Mouse (Mus musculus) heart, adult 2 months (tissue): Measurements from ENCODE around the gene Ttll6.

Experiments
- CTCF ChIP-seq: fragments of 200-600 bp; IDR thresholded peaks from 2 replicates; pipeline ENCODE4 v1.8.1; 2022; ENCODE audit warnings: antibody characterized with exemption, mild to moderate bottlenecking, moderate library complexity
- EP300 ChIP-seq: fragments of 200-500 bp; IDR thresholded peaks from 2 replicates; pipeline ENCODE4 v1.6.1; 2011; ENCODE audit warnings: low read depth, low read length, control low read depth; ENCODE audit not compliant: insufficient read depth
- POLR2A ChIP-seq: fragments of 200-500 bp; IDR thresholded peaks from 2 replicates; pipeline ENCODE4 v1.6.1; 2011; ENCODE audit warnings: mild to moderate bottlenecking, low read depth, low read length, control low read depth; ENCODE audit not compliant: insufficient read depth

DNA sequence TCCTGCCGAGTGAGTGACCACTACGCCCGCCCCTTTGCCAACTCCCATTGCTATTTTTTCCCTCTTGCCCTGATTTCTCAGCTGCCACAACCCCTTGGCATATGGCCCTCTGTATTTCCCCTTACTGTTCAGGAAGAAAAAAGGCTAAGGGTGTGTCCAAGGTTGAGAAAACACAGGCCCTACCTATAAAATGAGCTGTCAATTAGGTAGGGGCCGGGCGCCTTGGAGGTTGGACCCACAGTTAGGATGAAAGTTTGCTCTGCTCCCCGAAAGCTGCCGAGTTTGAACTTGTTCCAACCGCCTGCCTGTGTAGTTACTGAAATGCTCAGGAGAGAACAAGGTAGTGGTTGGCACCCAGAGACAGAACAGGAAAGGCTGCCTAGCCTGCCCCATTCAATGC is 2.3 kb downstream of the Ttll6 start:
- no peak for TF ChIP-seq CTCF
- no peak for TF ChIP-seq EP300
- TF ChIP-seq POLR2A = no peak
